Mouse (Mus musculus): Measurements from ENCODE around the gene Thrap3.

DNA sequence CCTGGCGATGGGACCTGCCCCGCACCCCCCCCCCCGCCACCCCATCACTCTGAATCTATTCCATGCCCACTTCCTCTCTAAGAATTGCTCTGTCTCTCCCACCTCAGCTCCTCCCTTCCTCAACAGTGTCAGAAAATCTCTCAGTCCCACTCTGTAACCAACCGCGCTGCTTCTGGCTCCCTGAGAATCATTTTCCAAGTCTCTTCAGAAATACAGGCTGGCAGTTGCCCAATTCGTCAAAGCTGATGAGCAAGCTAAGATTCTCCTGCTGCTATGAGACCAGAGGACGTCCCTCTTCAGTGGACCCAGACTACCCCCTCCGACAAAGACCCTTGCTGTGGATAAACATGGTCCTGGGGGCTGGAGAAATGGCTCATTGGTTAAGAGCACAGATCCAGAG lies 43.1 kb downstream of the Thrap3 start:
- TF ChIP-seq POLR2A (IDR thresholded peaks at IDR 0.05; ENCODE audit: extremely low read depth, insufficient read depth, low read length) = no peak
- TF ChIP-seq CTCF (IDR thresholded peaks at IDR 0.05; ENCODE audit: low read depth, low read length) = no peak
